Mouse (Mus musculus) inflammation-experienced regulatory T-cells, adult 16 weeks (primary cell): ENCODE measurements around the gene Rcbtb1. TPM values are rescaled to one million over a fixed set of nuclear protein-coding genes. Genes with fewer than 3 reads are reported as not detected.

Experiments
- polyA plus RNA-seq: library from polyadenylated mRNA; unstranded; fragments of 100-300 nt; shearing (Covaris generic); gene quantifications from one replicate; pipeline ENCODE4 v1.2.1, GENCODE M21; 2017

Gene Rcbtb1
- polyA plus RNA-seq, result 26.2 TPM

DNA sequence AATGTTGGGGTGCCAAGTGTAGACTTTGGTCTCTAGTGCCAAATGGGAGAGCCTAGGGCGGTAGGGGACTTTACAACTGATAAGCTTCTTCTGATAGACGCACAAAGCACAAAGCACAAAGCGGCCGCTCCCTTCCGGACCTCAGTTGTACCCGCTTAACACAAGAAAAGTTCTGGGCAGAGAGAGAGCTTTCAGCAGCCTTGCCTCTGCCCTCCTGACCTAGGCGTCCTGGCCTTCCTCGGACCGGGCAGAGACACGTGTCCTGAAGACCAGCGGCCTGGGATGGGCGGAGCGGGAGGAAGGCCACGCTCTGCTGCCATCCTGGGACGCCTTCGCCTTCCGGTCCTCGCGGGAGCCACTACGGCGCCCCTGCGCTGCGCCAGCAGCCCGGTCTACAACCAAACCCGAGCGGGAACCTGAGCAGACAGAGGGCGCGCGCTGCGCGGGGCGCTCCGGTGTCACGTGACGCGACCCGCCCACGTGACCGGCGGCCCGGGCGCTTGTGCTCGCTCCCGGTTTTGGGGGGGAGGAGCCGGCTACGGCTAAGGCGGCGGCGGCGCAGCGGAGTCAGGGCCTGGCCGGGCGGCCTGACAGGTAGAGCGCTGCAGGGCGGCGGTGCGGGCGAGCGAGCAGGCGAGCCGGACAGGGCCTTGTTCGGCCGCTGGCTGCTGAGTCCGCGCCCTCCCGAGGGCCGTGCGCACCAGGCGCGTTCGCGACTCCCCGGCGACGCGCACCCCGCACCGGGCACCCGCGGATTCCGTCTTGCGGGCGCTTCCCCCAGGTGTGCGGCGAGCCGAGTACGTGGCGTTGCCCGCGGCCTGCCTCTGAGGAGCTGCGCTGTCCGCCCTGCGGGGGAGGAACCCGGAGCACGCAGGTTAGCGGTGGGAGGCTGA, at the start of gene Rcbtb1:
Gene Rcbtb1, plus strand, starts transcription at position 499 of the 893 bp plus-strand sequence.

DNA sequence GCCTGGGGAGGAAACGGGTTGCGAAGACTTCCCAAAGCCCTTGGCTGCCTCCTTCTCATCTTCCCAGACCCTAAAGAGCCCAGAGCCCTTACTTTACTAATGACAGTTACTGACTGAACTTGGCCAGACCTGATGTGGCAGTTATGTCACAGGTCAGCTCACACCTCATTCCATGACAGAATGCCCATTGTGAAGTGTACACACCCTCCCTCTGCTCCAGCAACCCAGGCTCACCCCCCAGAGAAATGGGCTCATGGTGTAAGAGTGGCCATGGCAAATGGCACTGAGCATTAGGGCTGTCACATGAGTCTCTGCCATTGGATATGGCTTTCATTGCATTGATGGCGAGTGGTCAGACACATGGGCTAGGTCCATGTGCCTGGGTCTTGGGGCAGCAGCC, 22.4 kb upstream of the Rcbtb1 start, which contains the start of gene Gm5142:
Gene Gm5142, minus strand, starts transcription at position 101 of the 400 bp plus-strand sequence.

DNA sequence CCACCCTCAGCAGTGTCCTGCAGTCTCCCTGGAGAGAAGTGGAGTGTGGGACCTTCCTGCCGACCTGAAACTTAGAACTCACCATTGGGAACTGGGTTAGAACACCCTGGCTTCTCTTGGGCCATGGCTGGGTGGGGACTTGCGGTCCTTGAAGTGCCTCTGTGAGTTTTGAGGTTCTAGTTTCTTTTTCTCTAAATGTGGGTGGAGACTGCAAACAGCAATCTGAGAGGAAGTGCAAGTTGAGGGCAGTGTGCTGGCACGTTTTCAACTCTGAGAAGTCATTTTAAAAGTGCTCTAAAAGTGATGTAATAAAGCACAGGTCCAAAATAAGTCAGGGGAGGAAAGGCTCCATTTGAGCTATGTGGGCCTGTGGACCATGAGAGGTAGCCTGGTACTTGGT, 59.0 kb downstream of the Rcbtb1 start, which contains the start of gene Gm6904:
Gene Gm6904, minus strand, starts transcription at position 161 of the 400 bp plus-strand sequence.

Other genes with a start within 250 kb of the Rcbtb1 start
- not detected for gene 1700129C05Rik, start 58.3 kb upstream of the Rcbtb1 start, polyA plus RNA-seq
- not detected for gene Gm5142, start 22.5 kb upstream of the Rcbtb1 start, polyA plus RNA-seq
- gene Gm6904, start 59.0 kb downstream of the Rcbtb1 start, polyA plus RNA-seq, result 11.1 TPM
- gene Phf11a, start 96.3 kb downstream of the Rcbtb1 start, polyA plus RNA-seq, result 39.7 TPM
- gene Phf11b, start 140.1 kb downstream of the Rcbtb1 start, polyA plus RNA-seq, result 196 TPM
- gene Phf11d, start 164.3 kb downstream of the Rcbtb1 start, polyA plus RNA-seq, result 15.3 TPM
- gene Phf11c, start 194.2 kb downstream of the Rcbtb1 start, polyA plus RNA-seq, result 20.5 TPM
- 21.4 TPM for gene Setdb2, start 239.7 kb downstream of the Rcbtb1 start, polyA plus RNA-seq
- gene Cab39l, start 239.8 kb downstream of the Rcbtb1 start, polyA plus RNA-seq, result 68.5 TPM